In genomic region chr8:104350047-104350446, GRCm38 (mm10) we compare ENCODE assay signal across 25 mouse cellular contexts. TPM values are rescaled to one million over a fixed set of nuclear protein-coding genes. Genes with fewer than 3 reads are reported as not detected.
DNase-seq lines count a peak whose midpoint lies in the region; ATAC-seq and TF ChIP-seq lines count a peak whose summit lies in the region.
"Had no signal": no experiment of that assay in that cellular context is flagged by ENCODE, and none has a peak within 500 bp of the region (broad histone marks: within the 10 kb centered on the region; RNA-seq: fewer than 3 reads in every experiment).

No protein-coding gene starts in this region.

- TF ChIP-seq POLR2A in lung, adult 2 months (IDR thresholded peaks at IDR 0.05; ENCODE audit: borderline replicate concordance, extremely low read depth, low read depth, low read length), result no peak

- no peaks in the 10 kb centered on the region for H3K4me1 ChIP-seq in lung, postnatal 0 days (ENCODE audit: insufficient read depth, low read depth, low read length)
- no peaks in the 10 kb centered on the region for H3K4me1 ChIP-seq in lung, adult 2 months (ENCODE audit: control insufficient read depth, insufficient read depth, low read length)
- H3K4me1 ChIP-seq in intestine, embryonic 16.5 days (ENCODE audit: control insufficient read depth, insufficient read depth, low read length), result no peaks in the 10 kb centered on the region
- H3K4me1 ChIP-seq in stomach, postnatal 0 days (replicated peaks; ENCODE audit: control insufficient read depth, insufficient read depth), result no peaks in the 10 kb centered on the region
- H3K4me1 ChIP-seq in forebrain, embryonic 13.5 days, result peaks cover 10% of the 10 kb centered on the region; the same call in 1 of the 2 replicates
- H3K4me1 ChIP-seq: embryonic facial prominence, embryonic 13.5 days; embryonic facial prominence, embryonic 15.5 days; forebrain, embryonic 15.5 days had no signal

- 59% methylated on average over 13 of the region's 13 CpGs for WGBS in lung, postnatal 0 days
- 57% methylated on average over 13 of the region's 13 CpGs for WGBS in lung, adult 2 months
- 70% methylated on average over 13 of the region's 13 CpGs for WGBS in intestine, embryonic 16.5 days
- 63% methylated on average over 13 of the region's 13 CpGs for WGBS in stomach, postnatal 0 days
- 88% methylated on average over 13 of the region's 13 CpGs for WGBS in forebrain, embryonic 13.5 days

- DNase-seq in lung, postnatal 0 days (ENCODE audit: low spot score), result no peak
- no peak for DNase-seq in lung, adult 2 months
- DNase-seq in stomach, postnatal 0 days (ENCODE audit: low spot score), result peak; percentile 42
- no peak for DNase-seq in spleen, postnatal 14 days (ENCODE audit: low spot score in 2 of 2)
- DNase-seq: adrenal gland, adult 2 months; adrenal gland, postnatal 14 days; adrenal gland, postnatal 36 days; cerebellum, adult 11 months; cerebellum, adult 18-20 months; cerebellum, adult 8-10 months; cerebellum, adult 9-11 months; cerebellum, postnatal 14 days; cerebellum, postnatal 36 days; embryo, embryonic 11 days; forebrain, postnatal 0 days had no signal

- no peak overlapping the region for H3K4me3 ChIP-seq in lung, postnatal 0 days (ENCODE audit: low read depth, low read length)
- no peak overlapping the region for H3K4me3 ChIP-seq in lung, adult 2 months (replicated peaks; ENCODE audit: extremely low read depth, low read depth, low read length)
- no peak overlapping the region for H3K4me3 ChIP-seq in intestine, embryonic 16.5 days (ENCODE audit: low read length)
- H3K4me3 ChIP-seq in stomach, postnatal 0 days (ENCODE audit: low read depth, low read length), result no peak overlapping the region
- H3K4me3 ChIP-seq in forebrain, embryonic 13.5 days, result no peak overlapping the region
- H3K4me3 ChIP-seq: embryonic facial prominence, embryonic 13.5 days; embryonic facial prominence, embryonic 15.5 days; erythroblast, embryonic 14.5 days; forebrain, embryonic 10.5 days; forebrain, embryonic 12.5 days; forebrain, embryonic 15.5 days had no signal

- H3K9me3 ChIP-seq in lung, postnatal 0 days (ENCODE audit: low read length), result no peaks in the 10 kb centered on the region
- no peaks in the 10 kb centered on the region for H3K9me3 ChIP-seq in intestine, embryonic 16.5 days (ENCODE audit: control insufficient read depth, low read length)
- no peaks in the 10 kb centered on the region for H3K9me3 ChIP-seq in stomach, postnatal 0 days (ENCODE audit: control insufficient read depth, low read length)
- no peaks in the 10 kb centered on the region for H3K9me3 ChIP-seq in forebrain, embryonic 13.5 days (replicated peaks)
- H3K9me3 ChIP-seq: embryonic facial prominence, embryonic 13.5 days; embryonic facial prominence, embryonic 15.5 days; forebrain, embryonic 10.5 days; forebrain, embryonic 12.5 days; forebrain, embryonic 15.5 days had no signal

- TF ChIP-seq EP300 in lung, postnatal 0 days (IDR thresholded peaks at IDR 0.05), result no peak
- TF ChIP-seq EP300 in stomach, postnatal 0 days (optimal IDR thresholded peaks at IDR 0.05), result no peak

- no peak for TF ChIP-seq CTCF in lung, postnatal 0 days (IDR thresholded peaks at IDR 0.05)
- no peak for TF ChIP-seq CTCF in lung, adult 2 months (IDR thresholded peaks at IDR 0.05; ENCODE audit: insufficient read depth, low read length)
- TF ChIP-seq CTCF in stomach, postnatal 0 days (IDR thresholded peaks at IDR 0.05; ENCODE audit: low read depth), result no peak

- H3K36me3 ChIP-seq in lung, postnatal 0 days (ENCODE audit: insufficient read depth, low read length), result no peaks in the 10 kb centered on the region
- peaks cover 5% of the 10 kb centered on the region for H3K36me3 ChIP-seq in intestine, embryonic 16.5 days (ENCODE audit: control insufficient read depth, insufficient read depth, low read length)
- no peaks in the 10 kb centered on the region; the same call in 1 of the 2 replicates for H3K36me3 ChIP-seq in stomach, postnatal 0 days (ENCODE audit: control insufficient read depth, insufficient read depth, low read length)
- peaks cover 46% of the 10 kb centered on the region for H3K36me3 ChIP-seq in forebrain, embryonic 13.5 days (ENCODE audit: poor library complexity, severe bottlenecking)

- no peak overlapping the region for H3K4me2 ChIP-seq in lung, postnatal 0 days (replicated peaks; ENCODE audit: low read depth, low read length)
- H3K4me2 ChIP-seq in intestine, embryonic 16.5 days (ENCODE audit: low read depth, low read length), result no peak overlapping the region
- H3K4me2 ChIP-seq in stomach, postnatal 0 days (replicated peaks; ENCODE audit: low read depth), result no peak overlapping the region
- no peak overlapping the region for H3K4me2 ChIP-seq in forebrain, embryonic 13.5 days
- H3K4me2 ChIP-seq: embryonic facial prominence, embryonic 13.5 days; embryonic facial prominence, embryonic 15.5 days; forebrain, embryonic 12.5 days; forebrain, embryonic 15.5 days had no signal

- no peak overlapping the region for H3K27ac ChIP-seq in lung, postnatal 0 days (ENCODE audit: low read length)
- H3K27ac ChIP-seq in intestine, embryonic 16.5 days (ENCODE audit: low read length), result no peak overlapping the region
- H3K27ac ChIP-seq in stomach, postnatal 0 days (replicated peaks), result no peak overlapping the region
- no peak overlapping the region for H3K27ac ChIP-seq in forebrain, embryonic 13.5 days
- H3K27ac ChIP-seq: embryonic facial prominence, embryonic 13.5 days; embryonic facial prominence, embryonic 15.5 days; forebrain, embryonic 10.5 days; forebrain, embryonic 12.5 days; forebrain, embryonic 15.5 days had no signal

- 0 out of 2 replicates have a peak, but pooled peaks have one; percentile 23 for ATAC-seq in lung, postnatal 0 days
- peak; percentile 37; the same call in 1 of the 2 replicates for ATAC-seq in intestine, embryonic 16.5 days
- peak; percentile 69 for ATAC-seq in stomach, postnatal 0 days (ENCODE audit: low FRiP score, low TSS enrichment)
- ATAC-seq in forebrain, embryonic 13.5 days, result no peak
- ATAC-seq: forebrain, embryonic 15.5 days; forebrain, postnatal 0 days had no signal

- no peaks in the 10 kb centered on the region for H3K27me3 ChIP-seq in lung, postnatal 0 days (replicated peaks; ENCODE audit: insufficient read depth, low read length)
- H3K27me3 ChIP-seq in intestine, embryonic 16.5 days (replicated peaks; ENCODE audit: control insufficient read depth, insufficient read depth, low read length), result no peaks in the 10 kb centered on the region
- no peaks in the 10 kb centered on the region for H3K27me3 ChIP-seq in stomach, postnatal 0 days (ENCODE audit: control insufficient read depth, insufficient read depth, low read length)
- no peaks in the 10 kb centered on the region for H3K27me3 ChIP-seq in forebrain, embryonic 13.5 days
- H3K27me3 ChIP-seq: embryonic facial prominence, embryonic 13.5 days; embryonic facial prominence, embryonic 15.5 days; forebrain, embryonic 12.5 days; forebrain, embryonic 15.5 days had no signal

- no peak overlapping the region for H3K9ac ChIP-seq in lung, postnatal 0 days (replicated peaks; ENCODE audit: low read depth)
- no peak overlapping the region for H3K9ac ChIP-seq in intestine, embryonic 16.5 days (ENCODE audit: low read depth, low read length)
- no peak overlapping the region for H3K9ac ChIP-seq in stomach, postnatal 0 days (ENCODE audit: low read length)
- no peak overlapping the region for H3K9ac ChIP-seq in forebrain, embryonic 13.5 days
- H3K9ac ChIP-seq: embryonic facial prominence, embryonic 13.5 days; embryonic facial prominence, embryonic 15.5 days; forebrain, embryonic 12.5 days; forebrain, embryonic 15.5 days; forebrain, postnatal 0 days had no signal

RNA-seq across cellular contexts. Expression of gene Cmtm3, which starts 10.8 kb away (rescaled TPM):
- 98.3 and 117 TPM in 2 replicates for polyA plus RNA-seq in lung, postnatal 0 days (2015; fragmentation: Nextera tagmentation; extraction: Ambion mirVana)
- 154 and 173 TPM in 2 replicates for polyA plus RNA-seq in lung, adult 2 months (2012; rRNA removed)
- polyA plus RNA-seq in intestine, embryonic 16.5 days (2015; fragmentation: Nextera tagmentation; extraction: Ambion mirVana), result 98.2 and 105 TPM in 2 replicates
- 48.4 and 52.1 TPM in 2 replicates for polyA plus RNA-seq in stomach, postnatal 0 days (2015; fragmentation: Nextera tagmentation; extraction: Ambion mirVana)
- polyA plus RNA-seq in forebrain, embryonic 13.5 days (2015; fragmentation: Nextera tagmentation; extraction: Ambion mirVana), result 31.6 and 36.1 TPM in 2 replicates

RNA-seq across cellular contexts. Expression of gene Cmtm2b, which starts 28.0 kb away (rescaled TPM):
- polyA plus RNA-seq in lung, postnatal 0 days (2015; fragmentation: Nextera tagmentation; extraction: Ambion mirVana), result not detected in 2 replicates
- polyA plus RNA-seq in lung, adult 2 months (2012; rRNA removed), result not detected in 2 replicates
- polyA plus RNA-seq in intestine, embryonic 16.5 days (2015; fragmentation: Nextera tagmentation; extraction: Ambion mirVana), result not detected in 2 replicates
- polyA plus RNA-seq in stomach, postnatal 0 days (2015; fragmentation: Nextera tagmentation; extraction: Ambion mirVana), result not detected in 2 replicates
- polyA plus RNA-seq in forebrain, embryonic 13.5 days (2015; fragmentation: Nextera tagmentation; extraction: Ambion mirVana), result not detected in 2 replicates
- polyA plus RNA-seq: adrenal gland, adult 2 months; C2C12; embryonic facial prominence, embryonic 11.5 days; embryonic facial prominence, embryonic 13.5 days; embryonic facial prominence, embryonic 15.5 days; erythroblast, embryonic 14.5 days; forebrain, embryonic 10.5 days; forebrain, embryonic 12.5 days; forebrain, embryonic 15.5 days; forebrain, postnatal 0 days had no signal

RNA-seq across cellular contexts. Expression of gene Gm11020, which starts 28.7 kb away (rescaled TPM):
- polyA plus RNA-seq in lung, postnatal 0 days (2015; fragmentation: Nextera tagmentation; extraction: Ambion mirVana), result not detected in 2 replicates
- not detected in 2 replicates for polyA plus RNA-seq in lung, adult 2 months (2012; rRNA removed)
- polyA plus RNA-seq in intestine, embryonic 16.5 days (2015; fragmentation: Nextera tagmentation; extraction: Ambion mirVana), result not detected in 2 replicates
- not detected in 2 replicates for polyA plus RNA-seq in stomach, postnatal 0 days (2015; fragmentation: Nextera tagmentation; extraction: Ambion mirVana)
- not detected in 2 replicates for polyA plus RNA-seq in forebrain, embryonic 13.5 days (2015; fragmentation: Nextera tagmentation; extraction: Ambion mirVana)
- polyA plus RNA-seq: adrenal gland, adult 2 months; C2C12; embryonic facial prominence, embryonic 11.5 days; embryonic facial prominence, embryonic 13.5 days; embryonic facial prominence, embryonic 15.5 days; erythroblast, embryonic 14.5 days; forebrain, embryonic 10.5 days; forebrain, embryonic 12.5 days; forebrain, embryonic 15.5 days; forebrain, postnatal 0 days had no signal

RNA-seq across cellular contexts. Expression of gene Cmtm1, which starts 40.1 kb away (rescaled TPM):
- not detected in 2 replicates for polyA plus RNA-seq in lung, postnatal 0 days (2015; fragmentation: Nextera tagmentation; extraction: Ambion mirVana)
- not detected in 2 replicates for polyA plus RNA-seq in lung, adult 2 months (2012; rRNA removed)
- polyA plus RNA-seq in intestine, embryonic 16.5 days (2015; fragmentation: Nextera tagmentation; extraction: Ambion mirVana), result not detected in 2 replicates
- polyA plus RNA-seq in stomach, postnatal 0 days (2015; fragmentation: Nextera tagmentation; extraction: Ambion mirVana), result not detected in 2 replicates
- polyA plus RNA-seq in forebrain, embryonic 13.5 days (2015; fragmentation: Nextera tagmentation; extraction: Ambion mirVana), result not detected in 2 replicates
- polyA plus RNA-seq: adrenal gland, adult 2 months; C2C12; embryonic facial prominence, embryonic 11.5 days; embryonic facial prominence, embryonic 13.5 days; embryonic facial prominence, embryonic 15.5 days; erythroblast, embryonic 14.5 days; forebrain, embryonic 10.5 days; forebrain, embryonic 12.5 days; forebrain, embryonic 15.5 days; forebrain, postnatal 0 days had no signal

RNA-seq across cellular contexts. Expression of gene Gm45711, which starts 40.2 kb away (rescaled TPM):
- not detected in 2 replicates for polyA plus RNA-seq in lung, postnatal 0 days (2015; fragmentation: Nextera tagmentation; extraction: Ambion mirVana)
- polyA plus RNA-seq in lung, adult 2 months (2012; rRNA removed), result not detected in 2 replicates
- not detected in 2 replicates for polyA plus RNA-seq in intestine, embryonic 16.5 days (2015; fragmentation: Nextera tagmentation; extraction: Ambion mirVana)
- polyA plus RNA-seq in stomach, postnatal 0 days (2015; fragmentation: Nextera tagmentation; extraction: Ambion mirVana), result not detected in 2 replicates
- not detected in 2 replicates for polyA plus RNA-seq in forebrain, embryonic 13.5 days (2015; fragmentation: Nextera tagmentation; extraction: Ambion mirVana)
- polyA plus RNA-seq: C2C12; embryonic facial prominence, embryonic 11.5 days; embryonic facial prominence, embryonic 13.5 days; embryonic facial prominence, embryonic 15.5 days; erythroblast, embryonic 14.5 days; forebrain, embryonic 10.5 days; forebrain, embryonic 12.5 days; forebrain, embryonic 15.5 days; forebrain, postnatal 0 days had no signal
